Mouse (Mus musculus) left cerebral cortex, adult 8-10 months (tissue): Measurements from ENCODE around the gene Vmn1r112. TPM values are rescaled to one million over a fixed set of nuclear protein-coding genes. Genes with fewer than 3 reads are reported as not detected.
"Not testable (repeated sequence)": the region's sequence is repeated elsewhere in the genome, so short reads cannot be mapped to it uniquely, and the experiment has no call there.

Experiments
- DNase-seq, 2 experiments: peaks; one replicate each; pipeline ENCODE4 v3.0.0; 2022; ENCODE audit warnings: low spot score in 2 of 2
- total RNA-seq, 4 experiments: library from RNA; stranded (reverse); gene quantifications; 2 replicates each; pipeline ENCODE4 v1.2.4; 2022

Vmn1r112 gene
- not detected for total RNA-seq

DNA sequence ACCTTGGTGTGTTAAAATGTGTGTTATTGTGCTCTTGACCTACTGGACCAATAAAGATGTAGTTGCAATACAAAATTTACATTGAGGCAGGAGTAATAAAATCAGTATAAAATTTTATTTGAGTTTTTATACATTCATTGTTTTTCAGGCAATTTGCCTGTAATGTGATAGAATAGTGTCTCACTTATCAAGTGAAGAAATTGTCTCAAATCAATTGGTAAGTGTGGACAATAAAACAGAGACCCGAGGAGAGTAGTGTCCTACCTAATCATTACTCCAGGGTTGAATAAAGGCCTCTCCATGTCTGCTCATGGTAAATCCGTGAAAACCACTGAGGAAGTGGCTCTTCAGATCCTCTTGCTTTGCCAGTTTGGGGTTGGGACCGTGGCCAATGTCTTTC is at the start of gene Vmn1r112:
Gene Vmn1r112 (plus strand): TSS at position 301 of the 400 bp plus-strand sequence.
- not testable (repeated sequence) for DNase-seq

DNA sequence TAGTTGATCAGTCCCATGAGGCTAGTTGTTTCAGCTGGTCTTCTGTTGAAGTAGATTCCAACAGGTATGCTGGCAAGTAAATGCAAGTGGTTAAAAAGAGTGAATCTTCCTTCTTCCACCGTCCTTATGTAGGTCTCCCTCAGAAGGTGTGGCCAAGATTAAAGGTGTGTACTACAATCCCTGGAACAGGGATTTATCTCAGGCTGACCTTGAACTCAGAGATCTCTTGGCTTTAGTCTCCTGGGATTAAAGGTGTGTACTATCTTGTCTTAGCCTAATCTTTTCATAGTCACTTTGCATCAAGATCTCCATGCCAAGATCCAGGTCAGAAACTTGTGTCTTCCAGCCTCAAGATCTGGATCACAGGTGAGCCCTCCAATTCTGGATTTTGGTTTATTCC is 40.5 kb upstream of the Vmn1r112 start, which contains the start of gene Gm10668:
Gene Gm10668 (minus strand): TSS at position 101 of the 400 bp plus-strand sequence.
- DNase-seq, result not testable (repeated sequence)

DNA sequence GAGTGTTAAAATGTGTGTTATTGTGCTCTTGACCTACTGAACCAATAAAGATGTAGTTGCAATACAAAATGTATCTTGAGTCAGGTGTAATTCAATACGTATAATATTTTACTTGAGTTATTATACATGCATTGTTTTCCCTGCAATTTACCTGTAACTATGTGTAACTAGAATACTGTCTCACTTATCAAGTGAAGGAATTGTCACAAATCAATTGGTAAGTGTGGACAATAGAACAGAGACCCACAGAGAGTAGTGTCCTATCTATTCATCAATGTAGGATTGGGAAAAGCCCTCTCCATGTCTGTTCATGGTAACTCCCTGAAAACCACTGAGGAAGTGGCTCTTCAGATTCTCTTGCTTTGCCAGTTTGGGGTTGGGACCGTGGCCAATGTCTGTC is 16.0 kb downstream of the Vmn1r112 start, which contains the start of gene Vmn1r113:
Gene Vmn1r113 (plus strand): TSS at position 301 of the 400 bp plus-strand sequence.
- not testable (repeated sequence) for DNase-seq

DNA sequence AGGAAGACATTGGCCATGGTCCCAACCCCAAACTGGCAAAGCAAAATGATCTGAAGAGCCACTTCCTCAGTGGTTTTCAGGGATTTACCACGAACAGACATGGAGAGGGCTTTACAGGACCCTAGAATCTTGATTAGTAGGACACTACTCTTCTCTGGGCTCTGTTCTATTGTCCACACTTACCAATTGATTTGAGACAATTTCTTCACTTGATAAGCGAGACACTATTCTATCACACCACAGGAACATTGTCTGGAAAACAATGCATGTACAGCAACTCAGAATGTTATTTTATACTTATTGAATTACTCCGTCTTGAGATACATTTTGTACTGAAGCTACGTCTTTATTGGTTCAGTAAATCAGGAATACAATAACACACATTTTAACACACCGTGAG is 41.1 kb downstream of the Vmn1r112 start, which contains the start of gene Vmn1r114:
Gene Vmn1r114 (minus strand): TSS at position 101 of the 400 bp plus-strand sequence.
- not testable (repeated sequence) for DNase-seq

Other genes starting within 250 kb of the Vmn1r112 start
- gene Vmn1r104, start 237.3 kb upstream of the Vmn1r112 start, total RNA-seq, result not detected
- gene Gm5726, start 225.4 kb upstream of the Vmn1r112 start, total RNA-seq, result not detected
- gene Gm4141, start 194.9 kb upstream of the Vmn1r112 start, total RNA-seq, result not detected
- gene Gm4513, start 172.2 kb upstream of the Vmn1r112 start, total RNA-seq, result not detected
- gene Vmn1r107, start 102.3 kb upstream of the Vmn1r112 start, total RNA-seq, result not detected
- gene Vmn1r111, start 68.0 kb upstream of the Vmn1r112 start, total RNA-seq, result not detected
- gene Gm10668, start 40.6 kb upstream of the Vmn1r112 start, total RNA-seq, result not detected
- gene Vmn1r113, start 16.1 kb downstream of the Vmn1r112 start, total RNA-seq, result not detected
- not detected for gene Vmn1r114, start 41.0 kb downstream of the Vmn1r112 start, total RNA-seq
- gene Vmn1r115, start 73.8 kb downstream of the Vmn1r112 start, total RNA-seq, result not detected
- gene Vmn1r116, start 101.1 kb downstream of the Vmn1r112 start, total RNA-seq, result not detected
- gene Vmn1r117, start 112.9 kb downstream of the Vmn1r112 start, total RNA-seq, result not detected
- gene Vmn1r118, start 141.2 kb downstream of the Vmn1r112 start, total RNA-seq, result not detected
- not detected for gene Vmn1r119, start 241.3 kb downstream of the Vmn1r112 start, total RNA-seq